Mouse (Mus musculus): ENCODE data around the gene Ethe1. TPM values are rescaled to one million over a fixed set of nuclear protein-coding genes. Genes with fewer than 3 reads are reported as not detected.

Ethe1 gene
- total RNA-seq, 2 experiments from 2014 or later = 14.4 to 14.6 TPM

DNA sequence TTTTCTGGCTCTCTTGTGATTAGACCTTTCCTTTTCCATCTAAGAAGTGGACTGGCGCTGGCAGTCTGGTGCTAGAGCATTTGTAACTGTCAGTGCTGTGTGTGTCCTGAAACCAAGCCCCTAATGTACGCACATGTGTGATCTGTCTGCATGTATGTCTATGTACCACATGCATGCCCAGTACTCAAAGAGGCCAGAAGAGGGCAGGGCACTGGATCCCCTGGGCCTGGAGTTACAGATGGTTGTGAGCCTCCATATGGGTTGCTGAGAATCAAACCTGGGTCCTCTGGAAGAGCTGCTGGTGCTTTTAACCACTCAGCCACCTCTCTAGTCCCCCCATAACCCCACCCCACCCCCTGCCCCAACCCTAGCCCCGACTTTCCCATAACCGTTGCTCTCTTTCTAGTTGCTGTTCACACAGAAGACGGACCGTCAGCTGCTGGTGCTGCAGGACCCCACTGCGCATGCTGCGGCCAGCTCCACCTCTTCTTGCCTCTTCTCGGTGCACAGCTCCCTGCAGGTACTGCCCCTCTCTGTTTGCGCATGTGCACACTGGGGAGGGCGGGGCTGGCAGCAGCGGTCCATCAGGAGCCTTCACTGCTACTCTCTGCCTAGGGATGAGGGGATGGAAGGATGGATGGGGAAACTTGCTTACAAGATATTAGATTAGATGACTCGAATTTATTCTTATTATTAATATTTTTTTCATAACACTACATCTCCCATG, 32.5 kb downstream of the Ethe1 start:
- TF ChIP-seq CTCF (IDR thresholded peaks at IDR 0.05) = no peak; the same call in 1 of the 2 replicates
- DNase-seq (ENCODE audit: extremely low spot score in 1 of 2, low spot score in 2 of 2) = no peak
- Histone ChIP-seq H3K4me3 (no peak overlapping the region), H3K27ac (no peak overlapping the region)
- intact Hi-C loops (cut with DNase I) = loop anchor here (10.0 kb wide), 1 partner anchor 315 kb away; no protein-coding TSS in a partner anchor

GRCm38 (mm10) chr7:24621193-24621592, 33.9 kb downstream of the Ethe1 start:
- intact Hi-C loops (cut with DNase I) = loop anchor here (10.0 kb wide), 1 partner anchor 314 kb away; no protein-coding TSS in a partner anchor
- no peak for DNase-seq (ENCODE audit: extremely low spot score in 1 of 2, low spot score in 2 of 2)
- Histone ChIP-seq H3K27ac (no peak overlapping the region), H3K4me3 (no peak overlapping the region)
- TF ChIP-seq CTCF (IDR thresholded peaks at IDR 0.05) = peak; percentile 34; the same call in 1 of the 2 replicates

GRCm38 (mm10) chr7:24622967-24623366, 35.6 kb downstream of the Ethe1 start:
- TF ChIP-seq CTCF (IDR thresholded peaks at IDR 0.05) = no peak; the same call in 1 of the 2 replicates
- DNase-seq (ENCODE audit: extremely low spot score in 1 of 2, low spot score in 2 of 2) = no peak
- no peak overlapping the region for H3K27ac ChIP-seq
- no peak overlapping the region for H3K4me3 ChIP-seq
- intact Hi-C loops (cut with DNase I) = loop anchor here (10.0 kb wide), 1 partner anchor 312 kb away; no protein-coding TSS in a partner anchor

- peak in 1 of 2 experiments; percentile 53 for DNase-seq (ENCODE audit: extremely low spot score in 1 of 2, low spot score in 2 of 2)
- intact Hi-C loops (cut with DNase I) = loop anchor here (10.0 kb wide), 1 partner anchor 306 kb away; no protein-coding TSS in a partner anchor
- Histone ChIP-seq H3K27ac (no peak overlapping the region), H3K4me3 (peak overlapping the region; percentile 13; the same call in 1 of the 2 replicates)
- no peak for TF ChIP-seq CTCF (IDR thresholded peaks at IDR 0.05)
Observed at GRCm38 (mm10) chr7:24628685-24629610, 41.6 kb downstream of the Ethe1 start.

DNA sequence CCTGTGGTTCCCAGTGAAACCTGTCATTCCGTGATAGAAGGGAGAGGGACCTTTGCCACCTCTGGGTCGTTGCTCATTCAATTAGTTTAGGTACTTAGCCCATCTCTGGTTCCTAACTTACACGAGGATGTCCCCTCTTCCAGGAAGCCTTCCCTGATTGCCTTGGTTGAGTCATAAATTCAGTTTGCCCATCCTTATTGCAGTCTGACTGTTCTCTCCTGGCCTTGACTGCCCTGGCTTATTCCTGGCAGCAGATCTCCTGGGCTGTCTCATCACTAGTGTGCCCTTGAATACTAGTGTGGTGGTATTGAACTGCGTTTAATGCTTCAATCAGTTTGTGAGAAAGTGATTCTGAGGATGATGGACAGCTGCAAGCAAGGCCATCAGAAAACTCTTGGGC, 42.3 kb downstream of the Ethe1 start:
- no peak overlapping the region for H3K27ac ChIP-seq
- H3K4me3 ChIP-seq = no peak overlapping the region
- no peak for DNase-seq (ENCODE audit: extremely low spot score in 1 of 2, low spot score in 2 of 2)
- intact Hi-C loops (cut with DNase I) = loop anchor here (10.0 kb wide), 1 partner anchor 305 kb away; no protein-coding TSS in a partner anchor
- no peak for TF ChIP-seq CTCF (IDR thresholded peaks at IDR 0.05)

DNA sequence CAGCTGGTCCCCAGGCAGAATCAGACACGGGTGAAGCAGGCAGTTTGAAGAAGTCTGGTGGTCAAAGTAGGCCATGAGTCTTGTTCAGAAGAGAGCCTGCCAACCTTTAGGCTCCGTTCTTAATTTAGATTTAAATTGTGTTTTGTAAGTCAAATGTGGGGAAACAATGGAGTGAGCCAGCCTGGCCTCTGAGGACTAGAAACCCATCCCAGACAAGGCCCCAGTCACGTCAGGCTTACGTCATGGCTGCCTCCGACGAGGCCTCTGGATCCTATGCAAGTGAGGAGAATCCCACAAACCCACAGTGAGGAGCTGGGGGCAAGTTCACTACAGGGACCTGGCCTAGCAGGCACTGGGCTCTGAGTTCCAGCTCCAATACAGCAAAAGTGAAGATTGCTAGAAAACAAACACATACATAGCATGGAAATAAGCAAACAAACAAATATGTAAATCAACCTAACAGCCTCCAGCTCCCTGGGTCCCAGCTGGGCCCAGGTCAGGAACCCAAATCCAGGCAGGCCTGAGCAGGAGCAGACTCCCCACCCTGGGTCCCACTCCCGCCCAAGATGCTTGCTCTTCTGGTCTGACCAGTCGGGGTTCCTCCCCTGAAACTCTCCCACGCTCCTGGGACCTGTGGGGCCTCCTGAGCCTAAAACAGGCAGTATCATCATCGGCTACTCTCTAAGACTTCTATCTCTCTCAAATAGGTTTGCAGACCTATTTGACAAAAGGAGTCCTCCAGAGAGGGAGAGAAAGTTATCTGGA, 43.0 kb downstream of the Ethe1 start:
- Histone ChIP-seq H3K27ac (no peak overlapping the region), H3K4me3 (no peak overlapping the region)
- no peak for TF ChIP-seq CTCF (IDR thresholded peaks at IDR 0.05)
- intact Hi-C loops (cut with DNase I) = no loop called here
- DNase-seq (ENCODE audit: extremely low spot score in 1 of 2, low spot score in 2 of 2) = no peak

DNA sequence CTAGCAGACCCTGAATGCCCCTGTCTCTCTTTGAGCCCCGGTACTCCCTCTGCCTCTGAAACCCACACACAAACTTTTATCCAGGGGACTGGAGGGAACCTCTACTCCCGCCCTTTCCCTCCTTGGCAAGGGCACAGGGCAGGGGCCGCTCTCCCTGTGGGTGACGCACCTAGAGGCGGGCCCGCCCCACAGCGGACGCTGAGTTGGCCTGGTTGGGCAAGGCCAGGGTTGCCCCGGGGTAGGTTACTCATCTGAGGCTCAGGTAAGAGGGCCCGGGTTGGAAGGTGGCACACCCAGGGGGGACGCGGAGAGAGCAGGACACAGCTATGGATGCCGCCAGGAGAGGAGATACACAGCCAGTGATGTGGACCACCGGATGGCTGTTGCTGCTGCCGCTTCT, 48.9 kb downstream of the Ethe1 start, which contains the start of gene Lypd3:
Lypd3 (plus strand) TSS at position 287 of the 400 bp plus-strand sequence.
- intact Hi-C loops (cut with DNase I) = no loop called here
- Histone ChIP-seq H3K4me3 (no peak within 1 kb of the TSS), H3K27ac (no peak within 1 kb of the TSS)
- no peak for DNase-seq (ENCODE audit: extremely low spot score in 1 of 2, low spot score in 2 of 2)
- TF ChIP-seq CTCF (IDR thresholded peaks at IDR 0.05) = no peak

GRCm38 (mm10) chr7:24637046-24637445, 49.7 kb downstream of the Ethe1 start:
- TF ChIP-seq CTCF (IDR thresholded peaks at IDR 0.05) = no peak
- no peak for DNase-seq (ENCODE audit: extremely low spot score in 1 of 2, low spot score in 2 of 2)
- intact Hi-C loops (cut with DNase I) = no loop called here
- no peak overlapping the region for H3K4me3 ChIP-seq
- H3K27ac ChIP-seq = no peak overlapping the region

DNA sequence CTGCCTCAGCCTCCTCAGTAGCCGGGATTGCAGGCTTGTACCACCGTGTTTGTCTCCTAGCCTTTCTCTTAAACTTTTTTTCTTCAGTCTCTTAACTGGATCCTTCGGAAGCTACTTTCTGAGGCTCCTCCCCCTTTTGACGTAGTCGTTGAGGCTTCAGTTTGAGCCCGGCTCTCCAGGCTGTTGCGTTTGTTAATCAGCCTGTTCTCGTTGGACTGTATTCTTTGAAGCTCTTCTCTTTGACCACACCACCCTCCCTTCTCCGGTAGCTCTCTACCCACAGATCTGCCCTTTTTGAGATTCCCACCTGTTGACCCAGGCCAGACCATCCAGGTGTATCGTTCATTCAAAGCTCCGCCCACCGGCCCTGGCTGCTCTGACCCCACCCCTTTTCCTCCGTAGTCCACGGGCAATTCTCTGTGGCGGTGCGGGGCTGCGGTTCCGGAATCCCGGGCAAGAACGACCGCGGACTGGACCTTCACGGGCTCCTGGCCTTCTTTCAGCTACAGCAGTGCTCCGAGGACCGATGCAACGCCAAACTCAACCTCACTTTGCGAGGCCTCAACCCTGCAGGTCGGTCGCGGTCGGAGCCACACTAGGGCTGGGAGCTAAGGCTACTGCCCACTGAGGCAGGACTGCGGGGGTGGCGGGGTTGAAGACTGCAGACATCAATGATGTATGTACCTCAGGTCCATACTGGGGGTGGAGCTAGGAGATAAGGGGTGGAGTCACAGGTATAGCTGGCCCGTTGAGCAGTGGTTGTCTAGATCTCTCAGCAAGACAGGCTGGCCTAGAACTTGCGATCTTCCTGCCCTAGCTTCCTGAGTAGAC, 50.9 kb downstream of the Ethe1 start:
- no peak for DNase-seq (ENCODE audit: extremely low spot score in 1 of 2, low spot score in 2 of 2)
- intact Hi-C loops (cut with DNase I) = no loop called here
- Histone ChIP-seq H3K27ac (no peak overlapping the region), H3K4me3 (peak overlapping the region; percentile 28)
- no peak for TF ChIP-seq CTCF (IDR thresholded peaks at IDR 0.05)

- no peak for DNase-seq (ENCODE audit: extremely low spot score in 1 of 2, low spot score in 2 of 2)
- intact Hi-C loops (cut with DNase I) = no loop called here
- TF ChIP-seq CTCF (IDR thresholded peaks at IDR 0.05) = no peak
- Histone ChIP-seq H3K27ac (no peak overlapping the region), H3K4me3 (no peak overlapping the region)
Observed at GRCm38 (mm10) chr7:24640450-24640849, 53.1 kb downstream of the Ethe1 start.

Measured in left cerebral cortex, adult 2 months (tissue).